Comparison of ENCODE assay signal across 9 mouse cellular contexts in the genomic region with DNA sequence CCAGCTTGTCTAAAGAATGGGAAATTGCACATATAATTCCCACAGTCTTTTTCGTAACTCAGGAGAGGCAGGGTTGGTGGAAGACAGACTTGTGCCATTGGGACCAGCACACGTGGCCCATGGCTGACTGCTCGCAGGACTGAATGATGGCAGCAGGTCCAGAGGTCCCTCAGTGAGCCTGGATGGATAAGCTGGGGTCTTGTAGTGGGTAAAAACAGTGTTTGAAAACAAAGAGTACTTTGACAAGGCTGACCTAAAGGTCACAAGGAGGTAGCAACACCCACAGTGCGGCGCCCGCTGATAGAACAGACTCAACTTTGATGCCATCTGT. TPM values are rescaled to one million over a fixed set of nuclear protein-coding genes. Genes with fewer than 3 reads are reported as not detected.
A peak's percentile ranks its signal among the peaks of the same experiment; 100 is the strongest.
DNase-seq lines count a peak whose midpoint lies in the region; ATAC-seq and TF ChIP-seq lines count a peak whose summit lies in the region.
"Had no signal": no experiment of that assay in that cellular context is flagged by ENCODE, and none has a peak within 500 bp of the region (broad histone marks: within the 10 kb centered on the region; RNA-seq: fewer than 3 reads in every experiment).

No protein-coding gene starts in this region.

- peak overlapping the region; percentile 84 for H3K9ac ChIP-seq in heart, embryonic 16.5 days (ENCODE audit: low read length)
- H3K9ac ChIP-seq in hindbrain, embryonic 13.5 days = peak overlapping the region; percentile 87
- H3K9ac ChIP-seq in midbrain, embryonic 12.5 days (replicated peaks) = peak overlapping the region; percentile 88

- H3K27ac ChIP-seq in heart, embryonic 16.5 days (ENCODE audit: low read length) = peak overlapping the region; percentile 80
- no peak overlapping the region for H3K27ac ChIP-seq in bone marrow, adult 2 months (ENCODE audit: control insufficient read depth, insufficient read depth, low read depth, low read length, poor library complexity)
- peak overlapping the region; percentile 83 for H3K27ac ChIP-seq in hindbrain, embryonic 13.5 days
- H3K27ac ChIP-seq in midbrain, embryonic 12.5 days (replicated peaks) = peak overlapping the region; percentile 71

- peaks cover 15% of the 10 kb centered on the region for H3K4me1 ChIP-seq in heart, embryonic 16.5 days (ENCODE audit: control insufficient read depth, insufficient read depth, low read length)
- H3K4me1 ChIP-seq in bone marrow, adult 2 months (ENCODE audit: control insufficient read depth, insufficient read depth, low read length) = peaks cover 6% of the 10 kb centered on the region
- peaks cover 23% of the 10 kb centered on the region for H3K4me1 ChIP-seq in hindbrain, embryonic 13.5 days (replicated peaks)
- H3K4me1 ChIP-seq in midbrain, embryonic 12.5 days = peaks cover 19% of the 10 kb centered on the region

- ATAC-seq in heart, embryonic 16.5 days (replicated peaks; ENCODE audit: extremely low read depth, insufficient read depth, low FRiP score) = no peak
- ATAC-seq in hindbrain, embryonic 13.5 days (ENCODE audit: low FRiP score) = peak; percentile 55
- peak; percentile 50; the same call in 1 of the 2 replicates for ATAC-seq in midbrain, embryonic 12.5 days (ENCODE audit: low FRiP score, low read depth)
- ATAC-seq in granulocyte monocyte progenitor cell, adult 5-6 weeks (replicated peaks; ENCODE audit: poor library complexity, severe bottlenecking) = no peak

- peaks cover 19% of the 10 kb centered on the region for H3K36me3 ChIP-seq in heart, embryonic 16.5 days (ENCODE audit: control insufficient read depth, insufficient read depth)
- peaks cover 20% of the 10 kb centered on the region for H3K36me3 ChIP-seq in hindbrain, embryonic 13.5 days
- H3K36me3 ChIP-seq in midbrain, embryonic 12.5 days = peaks cover 18% of the 10 kb centered on the region; the same call in 1 of the 2 replicates

- no peaks in the 10 kb centered on the region for H3K9me3 ChIP-seq in heart, embryonic 16.5 days (replicated peaks; ENCODE audit: control insufficient read depth, low read length)
- H3K9me3 ChIP-seq in hindbrain, embryonic 13.5 days = no peaks in the 10 kb centered on the region
- no peaks in the 10 kb centered on the region for H3K9me3 ChIP-seq in midbrain, embryonic 12.5 days

- no peak for TF ChIP-seq CTCF in bone marrow, adult 2 months (IDR thresholded peaks at IDR 0.05; ENCODE audit: control insufficient read depth, insufficient read depth, low read length)

- peak overlapping the region; percentile 94 for H3K4me2 ChIP-seq in heart, embryonic 16.5 days (ENCODE audit: low read depth, low read length)
- peak overlapping the region; percentile 95 for H3K4me2 ChIP-seq in hindbrain, embryonic 13.5 days
- H3K4me2 ChIP-seq in midbrain, embryonic 12.5 days (replicated peaks) = peak overlapping the region; percentile 92

- H3K27me3 ChIP-seq in heart, embryonic 16.5 days (ENCODE audit: control insufficient read depth, insufficient read depth, low read length) = no peaks in the 10 kb centered on the region
- no peaks in the 10 kb centered on the region for H3K27me3 ChIP-seq in hindbrain, embryonic 13.5 days
- H3K27me3 ChIP-seq in midbrain, embryonic 12.5 days = no peaks in the 10 kb centered on the region
- H3K27me3 ChIP-seq: Patski had no signal

- H3K4me3 ChIP-seq in heart, embryonic 16.5 days (ENCODE audit: low read length) = peak overlapping the region; percentile 81
- H3K4me3 ChIP-seq in bone marrow, adult 2 months (replicated peaks; ENCODE audit: control insufficient read depth, low read depth, low read length) = peak overlapping the region; percentile 64
- H3K4me3 ChIP-seq in hindbrain, embryonic 13.5 days = peak overlapping the region; percentile 83
- peak overlapping the region; percentile 87 for H3K4me3 ChIP-seq in midbrain, embryonic 12.5 days

- DNase-seq in heart, postnatal 14 days = no peak
- no peak for DNase-seq in ovary, postnatal 14 days (ENCODE audit: low spot score)
- DNase-seq in gastrocnemius, postnatal 14 days = no peak

- intact Hi-C loops in heart, postnatal 14 days (cut with DNase I) = no loop called here
- intact Hi-C loops in gastrocnemius, postnatal 14 days (cut with DNase I; ENCODE audit: low total_unique reads) = loop anchor here (5.0 kb wide), 1 partner anchor 40 kb away; no protein-coding TSS in a partner anchor

- 74% methylated on average over 6 of the region's 6 CpGs for WGBS in heart, embryonic 16.5 days
- WGBS in bone marrow, adult 2 months = 65% methylated on average over 6 of the region's 6 CpGs
- WGBS in hindbrain, embryonic 13.5 days = 76% methylated on average over 6 of the region's 6 CpGs
- 75% methylated on average over 6 of the region's 6 CpGs for WGBS in midbrain, embryonic 12.5 days

- no peak for TF ChIP-seq POLR2A in bone marrow, adult 2 months (IDR thresholded peaks at IDR 0.05; ENCODE audit: borderline replicate concordance, control insufficient read depth, low read depth, low read length)

RNA-seq across cellular contexts. Expression of gene Ciao2b, which starts 0.5 kb away (rescaled TPM):
- polyA plus RNA-seq in heart, embryonic 16.5 days (2015; fragmentation: Nextera tagmentation; extraction: Ambion mirVana) = 171 and 196 TPM in 2 replicates
- total RNA-seq in heart, postnatal 14 days (2021) = 10 to 100 TPM; 52.9 to 63.6 TPM
- polyA plus RNA-seq in bone marrow, adult 2 months (2011; ENCODE audit: insufficient read depth, insufficient read length, low replicate concordance, missing spikeins) = 22.9 and 32.5 TPM in 2 replicates
- 131 and 134 TPM in 2 replicates for polyA plus RNA-seq in hindbrain, embryonic 13.5 days (2015; fragmentation: Nextera tagmentation; extraction: Ambion mirVana)
- polyA plus RNA-seq in midbrain, embryonic 12.5 days (2016; fragmentation: Nextera tagmentation; extraction: Ambion mirVana) = 107 and 108 TPM in 2 replicates
- 21.4 and 40.5 TPM in 2 replicates for total RNA-seq in granulocyte monocyte progenitor cell, adult 5-6 weeks (2014; fragmentation: Nextera tagmentation)
- 14.8 and 24.8 TPM in 2 replicates for total RNA-seq in granulocyte monocyte progenitor cell, adult 5-6 weeks (2017)
- 10 to 100 TPM; 27.1 to 32.0 TPM for total RNA-seq in gastrocnemius, postnatal 14 days (2021)

RNA-seq across cellular contexts. Expression of gene Rrad, which starts 11.2 kb away (rescaled TPM):
- 289 and 293 TPM in 2 replicates for polyA plus RNA-seq in heart, embryonic 16.5 days (2015; fragmentation: Nextera tagmentation; extraction: Ambion mirVana)
- total RNA-seq in heart, postnatal 14 days (2021) = 100 to 1,000 TPM; 198 to 203 TPM
- polyA plus RNA-seq in bone marrow, adult 2 months (2011; ENCODE audit: insufficient read depth, insufficient read length, low replicate concordance, missing spikeins) = 1.0 and 1.4 TPM in 2 replicates
- polyA plus RNA-seq in hindbrain, embryonic 13.5 days (2015; fragmentation: Nextera tagmentation; extraction: Ambion mirVana) = 3.1 and 4.0 TPM in 2 replicates
- polyA plus RNA-seq in midbrain, embryonic 12.5 days (2016; fragmentation: Nextera tagmentation; extraction: Ambion mirVana) = 1.9 and 2.8 TPM in 2 replicates
- 0.95 and 2.6 TPM in 2 replicates for total RNA-seq in granulocyte monocyte progenitor cell, adult 5-6 weeks (2014; fragmentation: Nextera tagmentation)
- total RNA-seq in granulocyte monocyte progenitor cell, adult 5-6 weeks (2017) = 1.3 and 2.1 TPM in 2 replicates
- total RNA-seq in gastrocnemius, postnatal 14 days (2021) = 10 to 100 TPM in 1 of 2 experiments, 1 to 10 TPM in 1; 3.7 to 15.5 TPM

RNA-seq across cellular contexts. Expression of gene Cdh16, which starts 18.1 kb away (rescaled TPM):
- 20.1 and 25.9 TPM in 2 replicates for polyA plus RNA-seq in heart, embryonic 16.5 days (2015; fragmentation: Nextera tagmentation; extraction: Ambion mirVana)
- 1 to 10 TPM; 3.3 to 3.5 TPM for total RNA-seq in heart, postnatal 14 days (2021)
- 4.0 TPM in 1 of 2 replicates, not detected in the other for polyA plus RNA-seq in bone marrow, adult 2 months (2011; ENCODE audit: insufficient read depth, insufficient read length, low replicate concordance, missing spikeins)
- not detected in 2 replicates for polyA plus RNA-seq in hindbrain, embryonic 13.5 days (2015; fragmentation: Nextera tagmentation; extraction: Ambion mirVana)
- not detected in 2 replicates for polyA plus RNA-seq in midbrain, embryonic 12.5 days (2016; fragmentation: Nextera tagmentation; extraction: Ambion mirVana)
- not detected in 2 replicates for total RNA-seq in granulocyte monocyte progenitor cell, adult 5-6 weeks (2014; fragmentation: Nextera tagmentation)
- total RNA-seq in granulocyte monocyte progenitor cell, adult 5-6 weeks (2017) = not detected in 2 replicates
- not detected for total RNA-seq in gastrocnemius, postnatal 14 days (2021)

RNA-seq across cellular contexts. Expression of gene Pdp2, which starts 51.0 kb away (rescaled TPM):
- polyA plus RNA-seq in heart, embryonic 16.5 days (2015; fragmentation: Nextera tagmentation; extraction: Ambion mirVana) = 6.2 and 6.7 TPM in 2 replicates
- total RNA-seq in heart, postnatal 14 days (2021) = 10 to 100 TPM; 17.0 to 18.2 TPM
- 2.5 and 2.6 TPM in 2 replicates for polyA plus RNA-seq in bone marrow, adult 2 months (2011; ENCODE audit: insufficient read depth, insufficient read length, low replicate concordance, missing spikeins)
- polyA plus RNA-seq in hindbrain, embryonic 13.5 days (2015; fragmentation: Nextera tagmentation; extraction: Ambion mirVana) = 16.7 and 17.6 TPM in 2 replicates
- polyA plus RNA-seq in midbrain, embryonic 12.5 days (2016; fragmentation: Nextera tagmentation; extraction: Ambion mirVana) = 14.7 and 15.8 TPM in 2 replicates
- total RNA-seq in granulocyte monocyte progenitor cell, adult 5-6 weeks (2014; fragmentation: Nextera tagmentation) = 9.6 and 13.1 TPM in 2 replicates
- total RNA-seq in granulocyte monocyte progenitor cell, adult 5-6 weeks (2017) = 10.3 and 11.4 TPM in 2 replicates
- total RNA-seq in gastrocnemius, postnatal 14 days (2021) = 1 to 10 TPM; 3.9 to 4.7 TPM

Comparison
In these comparisons a context has a peak if more than half of its experiments do, and no peak if none do; other contexts are left out.
1. ATAC-seq: peak in hindbrain, embryonic 13.5 days (single experiment) and midbrain, embryonic 12.5 days (single experiment); none in heart, embryonic 16.5 days (single experiment) and granulocyte monocyte progenitor cell, adult 5-6 weeks (single experiment).
2. RNA of gene Rrad, which starts 11.2 kb away (polyA plus RNA-seq): 289 to 293 TPM in heart, embryonic 16.5 days; 3.1 to 4.0 TPM in hindbrain, embryonic 13.5 days, 1.9 to 2.8 TPM in midbrain, embryonic 12.5 days and 1.0 to 1.4 TPM in bone marrow, adult 2 months; every median in the first group is over 10 times any median in the second.
3. Peak in every context shown above with its lines, with median percentiles within 50 percentile points of each other: H3K4me2 ChIP-seq, H3K4me3 ChIP-seq and H3K9ac ChIP-seq.